Mouse (Mus musculus) frontal cortex, postnatal 25 days (tissue): ENCODE measurements around the gene Cemip.
"Not testable (repeated sequence)": the region's sequence is repeated elsewhere in the genome, so short reads cannot be mapped to it uniquely, and the experiment has no call there.

Experiments used
- DNase-seq, 2 experiments: peaks; one replicate each; pipeline ENCODE4 v3.0.0; 2022; ENCODE audit warnings: low spot score in 2 of 2

Cemip gene

GRCm38 (mm10) chr7:84086039-84086829, at the start of gene Cemip:
Gene Cemip (minus strand): TSS chr7:84086502.
- DNase-seq, result peak; percentile 79 to 84

GRCm38 (mm10) chr7:84132704-84133103, 46.4 kb upstream of the Cemip start:
- DNase-seq, result no peak

DNA sequence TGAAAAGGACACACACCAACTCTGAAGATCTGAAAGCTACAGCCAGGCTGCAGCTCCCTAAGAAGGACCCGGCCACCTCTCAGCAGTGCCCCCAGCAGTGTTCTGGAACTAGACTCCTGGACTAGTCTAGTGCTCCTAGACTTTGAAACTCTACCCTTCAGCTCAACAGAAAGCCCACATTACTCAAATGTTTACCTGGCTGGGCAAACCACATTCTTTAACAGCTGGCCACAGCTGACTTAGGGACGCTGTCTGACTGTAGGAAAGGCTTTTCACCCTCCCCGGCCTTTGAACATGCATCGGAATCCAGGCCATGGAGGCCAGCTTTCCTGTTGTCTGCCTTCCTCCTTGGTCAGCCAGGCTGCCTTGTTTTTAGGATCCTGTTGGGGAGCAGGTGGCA, 45.4 kb upstream of the Cemip start:
- no peak for DNase-seq

GRCm38 (mm10) chr7:84128661-84129060, 42.4 kb upstream of the Cemip start:
- no peak for DNase-seq

GRCm38 (mm10) chr7:84125730-84126129, 39.4 kb upstream of the Cemip start:
- no peak for DNase-seq

DNA sequence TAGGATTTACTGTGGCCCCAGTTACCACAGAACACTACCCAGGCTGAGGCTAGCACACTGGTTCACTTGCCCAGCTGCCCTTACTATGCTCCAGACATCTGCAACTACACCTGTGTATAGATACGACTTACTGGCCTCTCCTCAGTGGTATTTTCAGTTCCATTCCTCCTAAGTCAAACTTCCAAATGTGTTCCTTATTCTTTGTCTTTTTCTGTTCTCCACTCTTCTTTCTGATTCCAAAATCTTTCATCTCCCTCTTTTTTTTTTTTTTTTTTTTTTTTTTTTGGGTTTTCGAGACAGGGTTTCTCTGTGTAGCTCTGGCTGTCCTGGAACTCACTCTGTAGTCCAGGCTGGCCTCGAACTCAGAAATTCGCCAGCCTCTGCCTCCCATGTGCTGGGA, 37.3 kb upstream of the Cemip start:
- not testable (repeated sequence) for DNase-seq

- DNase-seq, result no peak
These were observed 35.5 kb upstream of the Cemip start for GRCm38 (mm10) chr7:84121778-84122177.

- no peak for DNase-seq
These were observed 33.9 kb upstream of the Cemip start for GRCm38 (mm10) chr7:84120142-84120760.

- no peak for DNase-seq
These were observed 33.2 kb upstream of the Cemip start for GRCm38 (mm10) chr7:84119216-84120105.

- no peak for DNase-seq
These were observed 31.3 kb upstream of the Cemip start for GRCm38 (mm10) chr7:84117543-84118122.

- DNase-seq, result no peak
These were observed 30.6 kb upstream of the Cemip start for GRCm38 (mm10) chr7:84116621-84117542.

DNA sequence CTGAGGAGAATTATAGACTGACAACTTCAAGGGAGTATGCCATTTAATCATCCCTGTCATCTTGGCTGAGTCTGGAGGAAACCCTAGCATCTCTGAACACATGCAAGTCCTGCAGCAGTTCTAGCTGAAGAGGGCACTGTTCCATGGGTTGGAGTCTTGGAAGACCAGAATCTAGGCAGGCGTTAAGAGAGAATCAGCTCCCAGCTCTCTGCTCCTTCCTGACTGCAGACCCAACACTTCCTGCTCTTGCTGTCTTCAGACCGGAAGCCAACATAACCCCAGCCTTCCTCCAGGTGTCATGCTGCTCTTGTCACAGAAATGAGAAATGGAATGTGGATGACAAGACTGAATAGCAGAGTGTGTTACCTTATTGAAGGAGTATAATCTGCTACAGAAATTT, 29.1 kb upstream of the Cemip start:
- no peak for DNase-seq

- no peak for DNase-seq
These were observed 28.5 kb upstream of the Cemip start for GRCm38 (mm10) chr7:84114775-84115174.

- DNase-seq, result no peak
These were observed 26.7 kb upstream of the Cemip start for GRCm38 (mm10) chr7:84113035-84113390.

DNA sequence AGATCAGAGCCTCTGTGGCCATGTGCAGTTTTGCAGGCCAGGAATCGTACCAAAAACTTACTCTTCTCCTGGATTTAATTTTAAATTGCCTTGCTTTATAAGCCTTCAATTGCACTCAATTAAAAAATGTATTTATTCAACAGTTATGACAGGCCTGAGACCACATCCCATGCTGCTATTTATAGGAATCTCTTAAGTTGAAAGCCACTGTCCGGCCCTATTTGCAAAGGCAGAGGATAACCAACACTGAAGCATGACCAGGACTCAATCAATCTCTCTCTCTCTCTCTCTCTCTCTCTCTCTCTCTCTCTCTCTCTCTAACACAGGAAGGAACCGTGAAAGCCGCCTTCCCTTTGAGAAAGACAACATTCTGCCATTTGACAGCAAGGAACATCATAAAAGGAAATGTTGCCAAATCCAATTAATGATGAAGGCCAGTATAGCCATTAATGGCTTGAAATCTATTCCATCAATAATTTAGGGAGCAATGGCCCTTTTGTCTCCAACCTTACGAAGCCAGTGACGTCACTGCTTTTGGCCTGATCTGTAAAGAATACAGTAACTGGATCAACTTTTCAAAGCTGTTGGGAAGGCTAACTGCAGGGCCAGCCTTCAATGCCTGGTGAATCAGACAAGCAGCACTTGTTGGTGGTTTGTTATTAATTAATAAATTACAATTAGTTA, 26.2 kb upstream of the Cemip start:
- no peak for DNase-seq

- DNase-seq, result no peak
These were observed 25.5 kb upstream of the Cemip start for GRCm38 (mm10) chr7:84111716-84112350.

GRCm38 (mm10) chr7:84106942-84107341, 20.6 kb upstream of the Cemip start:
- DNase-seq, result no peak

DNA sequence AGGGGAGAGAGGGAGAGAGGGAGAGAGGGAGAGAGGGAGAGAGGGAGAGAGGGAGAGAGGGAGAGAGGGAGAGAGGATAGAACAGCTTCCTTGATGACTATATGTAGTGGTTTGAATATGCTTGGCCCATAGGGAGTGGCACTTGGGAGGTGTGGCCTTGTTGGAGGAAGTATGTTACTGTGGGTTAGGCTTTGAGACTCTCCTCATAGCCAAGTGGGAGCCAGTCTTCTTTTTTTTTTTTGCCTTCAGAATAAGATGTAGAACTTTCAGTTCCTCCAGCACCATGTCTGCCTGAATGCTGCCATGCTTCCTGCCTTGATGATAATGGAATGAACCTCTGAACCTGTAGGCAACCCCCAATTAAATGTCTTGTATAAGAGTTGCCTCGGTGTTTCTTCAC, 16.3 kb upstream of the Cemip start:
- DNase-seq, result no peak

- DNase-seq, result no peak
These were observed 14.4 kb upstream of the Cemip start for GRCm38 (mm10) chr7:84100672-84101071.

DNA sequence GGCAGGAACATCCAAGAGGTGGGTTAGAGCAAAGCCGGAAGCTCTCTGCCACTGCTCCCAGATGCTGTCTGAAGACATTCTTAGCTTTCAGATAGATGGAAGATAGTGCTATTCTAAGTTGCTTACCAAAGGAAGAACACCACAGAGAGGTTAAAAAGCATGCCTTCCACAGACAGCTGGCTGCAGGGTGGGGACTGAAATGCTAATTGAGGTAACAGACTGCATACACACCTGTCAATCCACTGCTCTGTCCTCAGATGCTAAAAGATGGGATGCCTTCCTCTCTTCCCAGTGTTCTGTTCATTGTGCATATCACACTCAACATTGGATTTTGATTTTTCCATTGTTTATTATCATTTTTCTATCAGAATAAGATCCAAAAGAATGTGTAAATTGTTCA, 11.8 kb upstream of the Cemip start:
- no peak for DNase-seq
